Mouse (Mus musculus) hindbrain, embryonic 13.5 days (tissue): Measurements from ENCODE around the gene Pan3. TPM values are rescaled to one million over a fixed set of nuclear protein-coding genes. Genes with fewer than 3 reads are reported as not detected.

Experiments used
- ATAC-seq: fragments of 200-750 bp; cut with Nextera tagmentation; 2 replicates; pipeline ENCODE4 v1.8.0; 2017; ENCODE audit warnings: moderate TSS enrichment; ENCODE audit not compliant: low FRiP score
- H3K27ac ChIP-seq: fragments of 300-500 bp; sonication (generic); 2 replicates; pipeline ENCODE4 v1.5.1; 2015; ENCODE audit warnings: inconsistent platforms, mild to moderate bottlenecking, moderate library complexity
- H3K27me3 ChIP-seq: fragments of 300-500 bp; sonication (generic); 2 replicates; pipeline ENCODE4 v1.6.1; 2015; ENCODE audit warnings: mild to moderate bottlenecking, inconsistent platforms
- H3K36me3 ChIP-seq: fragments of 300-500 bp; sonication (generic); 2 replicates; pipeline ENCODE4 v1.6.1; 2015; ENCODE audit warnings: mild to moderate bottlenecking, inconsistent platforms
- H3K4me1 ChIP-seq: fragments of 300-500 bp; sonication (generic); replicated peaks from 2 replicates; pipeline ENCODE4 v1.6.1; 2015; ENCODE audit warnings: inconsistent platforms
- H3K4me2 ChIP-seq: fragments of 300-500 bp; sonication (generic); 2 replicates; pipeline ENCODE4 v1.6.1; 2015; ENCODE audit warnings: inconsistent platforms, mild to moderate bottlenecking, moderate library complexity
- H3K4me3 ChIP-seq: fragments of 300-500 bp; sonication (generic); 2 replicates; pipeline ENCODE4 v1.5.1; 2015; ENCODE audit warnings: mild to moderate bottlenecking, inconsistent platforms
- H3K9ac ChIP-seq: fragments of 300-500 bp; sonication (generic); 2 replicates; pipeline ENCODE4 v1.6.1; 2015; ENCODE audit warnings: mild to moderate bottlenecking, inconsistent platforms
- H3K9me3 ChIP-seq: fragments of 300-500 bp; sonication (generic); 2 replicates; pipeline ENCODE4 v1.6.1; 2016; ENCODE audit warnings: inconsistent platforms
- WGBS: fragments of 180-500 bp; shearing (Covaris S2); methylation state at CpG from one replicate; pipeline ENCODE4 v1.1.7; 2015; 5-methylcytosine and 5-hydroxymethylcytosine counted together
- polyA plus RNA-seq: library from polyadenylated mRNA; unstranded; fragments of >200 nt; fragmentation: Nextera tagmentation; extraction: Ambion mirVana; gene quantifications from 2 replicates; pipeline ENCODE4 v1.2.1, GENCODE M21; 2015

Gene Pan3
- polyA plus RNA-seq, 1 experiment from 2014 or later = 61.1 TPM

DNA sequence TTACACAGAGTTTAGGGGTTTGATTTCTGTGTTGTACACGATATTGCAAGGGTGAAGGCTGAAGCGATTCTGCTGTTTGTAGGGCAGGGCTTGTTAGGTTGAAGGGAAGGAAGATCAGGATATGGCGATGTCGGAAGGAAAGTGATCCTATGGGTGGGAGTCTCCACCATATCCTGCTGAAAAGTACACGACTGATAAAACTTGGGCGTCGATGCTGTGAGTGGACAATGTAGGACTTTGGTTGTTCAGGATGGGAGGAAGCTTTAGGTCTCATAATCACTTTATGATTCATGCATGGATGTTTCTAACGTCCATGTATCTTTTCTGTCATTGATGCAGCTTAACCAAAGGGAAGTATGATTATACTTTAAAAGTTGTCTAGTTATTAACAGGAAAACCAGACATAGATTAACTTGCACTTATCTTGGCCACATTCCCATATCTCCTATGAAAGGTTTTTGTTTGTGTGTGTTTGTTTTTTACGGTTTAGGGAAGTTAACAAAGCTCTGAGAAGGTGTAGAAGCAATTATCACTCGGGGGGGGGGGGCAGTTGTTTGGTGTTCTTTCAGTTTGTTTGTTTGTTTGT, 64.9 kb downstream of the Pan3 start:
- ATAC-seq = no peak
- H3K27ac ChIP-seq = no peak overlapping the region
- no peaks in the 10 kb centered on the region for H3K36me3 ChIP-seq
- WGBS = 93% methylated on average over 10 of the region's 10 CpGs
- H3K4me1 ChIP-seq = peaks cover 11% of the 10 kb centered on the region; the same call in 1 of the 2 replicates
- no peaks in the 10 kb centered on the region for H3K27me3 ChIP-seq
- no peak overlapping the region for H3K9ac ChIP-seq
- H3K4me3 ChIP-seq = no peak overlapping the region
- no peak overlapping the region for H3K4me2 ChIP-seq
- no peaks in the 10 kb centered on the region for H3K9me3 ChIP-seq

DNA sequence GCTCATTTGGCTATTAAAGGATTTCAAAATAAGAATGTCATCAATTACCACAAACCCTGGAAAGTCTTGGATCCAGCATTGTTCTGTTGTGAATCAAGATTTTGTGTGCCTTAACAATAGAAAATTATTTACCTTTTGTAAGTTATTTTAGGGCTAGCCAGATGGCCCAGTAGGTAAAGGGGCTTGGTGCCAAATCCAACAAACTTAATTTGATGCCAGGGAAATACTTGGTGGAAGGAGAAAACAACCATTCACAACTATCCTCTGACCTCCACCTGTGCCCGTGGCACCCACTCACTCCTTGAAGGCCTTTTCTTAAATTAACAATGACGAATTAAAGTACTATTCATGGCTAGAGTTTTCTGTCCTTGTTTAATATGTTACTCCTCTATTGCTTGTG, 66.0 kb downstream of the Pan3 start:
- 88% methylated on average over 2 of the region's 2 CpGs for WGBS
- H3K9me3 ChIP-seq = no peaks in the 10 kb centered on the region
- H3K36me3 ChIP-seq = no peaks in the 10 kb centered on the region
- H3K4me3 ChIP-seq = no peak overlapping the region
- no peak for ATAC-seq
- H3K9ac ChIP-seq = no peak overlapping the region
- peaks cover 11% of the 10 kb centered on the region; the same call in 1 of the 2 replicates for H3K4me1 ChIP-seq
- no peaks in the 10 kb centered on the region for H3K27me3 ChIP-seq
- no peak overlapping the region for H3K4me2 ChIP-seq
- H3K27ac ChIP-seq = no peak overlapping the region

DNA sequence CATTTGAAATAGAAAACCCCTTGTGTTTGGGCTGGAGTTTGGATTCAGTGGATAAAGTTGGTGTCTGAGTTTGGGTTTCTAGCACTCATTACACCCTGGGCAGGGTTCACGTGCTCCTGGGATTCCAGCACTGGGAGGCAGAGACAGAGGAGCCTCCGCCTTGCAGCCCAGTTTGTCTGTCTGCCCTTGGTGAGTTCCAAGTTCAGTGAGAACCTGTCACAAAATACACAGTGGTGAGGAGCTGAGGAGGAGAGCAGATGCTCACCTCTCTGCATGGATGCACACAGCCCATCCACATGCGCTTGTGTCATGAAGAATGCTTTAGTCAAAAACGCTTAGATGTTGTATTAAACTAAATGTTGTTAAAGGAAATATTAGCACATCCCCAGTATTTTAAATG, 67.0 kb downstream of the Pan3 start:
- H3K9ac ChIP-seq = no peak overlapping the region
- WGBS = 81% methylated on average over 4 of the region's 4 CpGs
- ATAC-seq = no peak
- no peaks in the 10 kb centered on the region for H3K36me3 ChIP-seq
- H3K27me3 ChIP-seq = no peaks in the 10 kb centered on the region
- H3K4me3 ChIP-seq = no peak overlapping the region
- H3K4me1 ChIP-seq = peaks cover 11% of the 10 kb centered on the region; the same call in 1 of the 2 replicates
- no peaks in the 10 kb centered on the region for H3K9me3 ChIP-seq
- H3K4me2 ChIP-seq = no peak overlapping the region
- H3K27ac ChIP-seq = no peak overlapping the region

DNA sequence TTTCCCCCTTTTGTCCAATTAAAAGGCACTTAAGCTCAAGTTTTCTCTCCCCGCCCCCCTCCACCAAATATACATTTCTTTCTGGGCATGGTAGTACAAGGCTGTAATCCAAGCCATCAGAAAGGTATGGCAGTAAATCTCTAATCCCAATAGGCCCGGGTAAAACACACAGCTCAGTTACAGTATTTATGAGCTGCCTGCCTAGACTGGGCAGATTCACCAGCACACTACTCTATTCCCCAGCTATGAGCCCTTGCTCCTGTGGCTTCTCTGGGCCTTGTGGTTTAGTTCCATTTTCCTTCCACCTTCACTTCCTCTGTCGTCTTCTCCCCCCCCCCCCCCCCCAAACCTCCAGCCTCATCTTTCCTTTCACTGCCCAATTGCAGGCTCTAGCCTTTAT, 67.8 kb downstream of the Pan3 start:
- Histone ChIP-seq H3K4me2 (no peak overlapping the region), H3K27me3 (no peaks in the 10 kb centered on the region), H3K9me3 (no peaks in the 10 kb centered on the region), H3K4me3 (no peak overlapping the region), H3K36me3 (no peaks in the 10 kb centered on the region), H3K4me1 (peaks cover 8% of the 10 kb centered on the region; the same call in 1 of the 2 replicates), H3K9ac (no peak overlapping the region), H3K27ac (no peak overlapping the region)
- ATAC-seq = no peak
- 88% methylated on average over 2 of the region's 3 CpGs for WGBS

DNA sequence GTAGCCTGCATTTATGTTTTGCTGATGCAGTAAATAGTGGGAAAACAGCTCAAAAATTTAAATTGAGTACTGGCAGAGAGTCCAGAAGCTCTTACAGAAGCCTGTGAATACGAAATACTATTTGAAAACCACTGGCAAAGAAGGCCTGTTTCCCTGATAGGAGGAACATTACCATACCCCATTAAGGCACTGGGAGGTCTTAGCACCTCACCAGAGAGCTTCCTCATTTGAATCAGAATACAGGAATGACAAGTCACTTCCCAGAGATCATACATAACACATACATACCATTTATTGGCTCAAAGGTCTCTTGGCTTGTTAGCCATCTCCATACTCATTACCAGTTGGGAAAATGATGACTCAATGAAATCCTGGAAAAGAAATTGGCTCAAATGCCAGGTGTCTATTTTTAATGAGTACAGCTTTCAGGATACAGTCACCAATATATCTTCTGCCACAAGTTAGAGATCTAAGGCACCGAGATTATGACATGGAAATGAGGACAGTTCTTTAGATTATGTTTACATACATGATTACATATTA, 71.6 kb downstream of the Pan3 start:
- H3K4me3 ChIP-seq = no peak overlapping the region
- WGBS = 85% methylated on average over 2 of the region's 2 CpGs

DNA sequence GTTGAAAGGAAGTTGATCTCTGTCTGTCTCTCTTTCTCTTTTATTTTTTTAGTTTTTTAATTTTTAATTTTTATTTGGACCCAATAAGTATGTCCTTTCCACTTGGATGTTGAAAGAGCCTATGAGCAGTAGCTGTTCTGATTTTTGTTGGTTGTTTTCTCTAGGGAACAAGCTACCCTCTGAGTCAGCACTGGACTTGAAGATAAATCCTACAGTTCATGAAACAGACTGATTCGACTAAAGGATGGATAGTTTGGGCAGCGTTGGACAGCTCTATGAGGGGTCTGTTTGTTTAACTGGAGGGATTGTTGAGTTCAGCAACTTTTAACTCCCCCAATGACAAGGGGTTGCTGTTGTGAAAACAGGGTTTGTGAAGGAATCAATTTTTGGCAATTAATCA, 73.0 kb downstream of the Pan3 start:
- H3K9ac ChIP-seq = no peak overlapping the region

More for the DNA sequence above, 71.6 kb downstream of the Pan3 start:
- ATAC-seq = no peak
- Histone ChIP-seq H3K9ac (no peak overlapping the region), H3K4me1 (peaks cover 3% of the 10 kb centered on the region; the same call in 1 of the 2 replicates), H3K27ac (no peak overlapping the region), H3K9me3 (no peaks in the 10 kb centered on the region), H3K4me2 (no peak overlapping the region), H3K27me3 (no peaks in the 10 kb centered on the region), H3K36me3 (no peaks in the 10 kb centered on the region)

DNA sequence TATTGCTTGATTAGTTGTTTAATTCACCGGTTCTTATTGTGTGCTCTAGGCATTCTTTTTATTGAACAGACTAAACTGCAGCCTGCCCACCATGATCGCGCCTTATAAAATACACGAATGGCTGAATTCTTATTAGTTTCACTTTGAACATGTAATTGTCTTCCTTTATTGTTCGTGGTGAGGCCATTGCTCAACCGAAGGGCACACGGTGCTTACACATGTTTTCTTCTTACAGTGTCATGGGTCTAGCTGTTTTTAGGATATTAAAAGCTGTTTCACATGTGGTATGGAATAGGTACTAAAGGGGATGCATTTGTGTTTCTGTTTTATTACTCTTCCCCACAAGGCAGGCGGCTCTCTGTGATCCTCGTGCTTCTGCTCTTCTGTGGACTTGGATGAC, 81.4 kb downstream of the Pan3 start:
- Histone ChIP-seq H3K27ac (no peak overlapping the region), H3K9me3 (no peaks in the 10 kb centered on the region), H3K4me2 (no peak overlapping the region), H3K4me1 (no peaks in the 10 kb centered on the region; the same call in 1 of the 2 replicates), H3K9ac (no peak overlapping the region), H3K4me3 (no peak overlapping the region), H3K36me3 (no peaks in the 10 kb centered on the region), H3K27me3 (no peaks in the 10 kb centered on the region)
- ATAC-seq = no peak
- WGBS = 84% methylated on average over 9 of the region's 9 CpGs

More for the DNA sequence above, 73.0 kb downstream of the Pan3 start:
- ATAC-seq = no peak
- no peaks in the 10 kb centered on the region for H3K27me3 ChIP-seq
- no peaks in the 10 kb centered on the region for H3K9me3 ChIP-seq
- H3K4me2 ChIP-seq = no peak overlapping the region
- no peaks in the 10 kb centered on the region for H3K4me1 ChIP-seq
- WGBS = 82% methylated on average over 2 of the region's 2 CpGs
- no peak overlapping the region for H3K27ac ChIP-seq
- no peak overlapping the region for H3K4me3 ChIP-seq
- H3K36me3 ChIP-seq = no peaks in the 10 kb centered on the region

DNA sequence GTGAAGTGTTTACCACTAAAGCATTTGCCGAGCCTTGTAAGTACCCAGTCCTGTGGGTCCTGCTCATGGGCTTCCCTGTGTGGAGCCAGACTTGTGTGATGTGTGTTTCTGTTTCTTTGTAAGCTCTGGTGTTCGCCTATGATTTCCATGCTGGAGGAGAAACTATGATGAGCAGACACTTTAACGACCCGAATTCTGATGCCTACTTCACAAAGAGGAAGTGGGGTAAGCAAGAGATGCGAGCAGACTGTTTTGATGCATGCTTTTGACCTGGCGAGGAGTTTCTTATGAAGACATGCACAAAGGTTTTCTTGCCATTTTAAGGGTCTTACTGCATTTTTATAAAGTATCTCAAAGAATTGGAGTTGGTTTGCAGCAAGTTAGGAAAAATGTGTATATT, 97.0 kb downstream of the Pan3 start:
- no peaks in the 10 kb centered on the region for H3K9me3 ChIP-seq
- H3K27me3 ChIP-seq = no peaks in the 10 kb centered on the region
- H3K27ac ChIP-seq = no peak overlapping the region
- 93% methylated on average over 6 of the region's 6 CpGs for WGBS
- no peak overlapping the region for H3K9ac ChIP-seq
- ATAC-seq = no peak
- peaks cover 43% of the 10 kb centered on the region for H3K36me3 ChIP-seq
- H3K4me3 ChIP-seq = no peak overlapping the region
- H3K4me2 ChIP-seq = no peak overlapping the region
- no peaks in the 10 kb centered on the region for H3K4me1 ChIP-seq

DNA sequence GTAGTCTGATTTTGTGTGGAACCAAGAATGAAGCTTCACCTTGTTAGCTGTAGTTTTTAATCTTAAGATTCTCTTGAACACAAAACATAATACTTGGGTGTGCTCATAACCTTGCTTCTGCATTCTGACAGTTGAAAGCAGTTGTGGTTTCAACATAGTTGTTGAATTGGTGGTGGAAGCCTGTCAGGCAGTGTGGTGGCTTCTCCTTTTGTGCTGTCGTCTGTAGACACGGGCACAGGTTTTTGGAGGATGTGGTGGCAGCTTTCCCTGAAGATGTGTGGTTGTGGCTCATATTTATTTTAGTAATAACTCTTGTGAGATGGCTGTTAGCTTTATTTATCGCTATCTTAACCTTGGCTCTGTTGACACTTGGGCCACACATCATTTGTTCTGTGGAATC, 97.8 kb downstream of the Pan3 start:
- ATAC-seq = no peak
- Histone ChIP-seq H3K4me2 (no peak overlapping the region), H3K36me3 (peaks cover 41% of the 10 kb centered on the region), H3K4me1 (no peaks in the 10 kb centered on the region), H3K27me3 (no peaks in the 10 kb centered on the region), H3K4me3 (no peak overlapping the region), H3K9me3 (no peaks in the 10 kb centered on the region), H3K27ac (no peak overlapping the region), H3K9ac (no peak overlapping the region)
- 97% methylated on average over 3 of the region's 3 CpGs for WGBS

DNA sequence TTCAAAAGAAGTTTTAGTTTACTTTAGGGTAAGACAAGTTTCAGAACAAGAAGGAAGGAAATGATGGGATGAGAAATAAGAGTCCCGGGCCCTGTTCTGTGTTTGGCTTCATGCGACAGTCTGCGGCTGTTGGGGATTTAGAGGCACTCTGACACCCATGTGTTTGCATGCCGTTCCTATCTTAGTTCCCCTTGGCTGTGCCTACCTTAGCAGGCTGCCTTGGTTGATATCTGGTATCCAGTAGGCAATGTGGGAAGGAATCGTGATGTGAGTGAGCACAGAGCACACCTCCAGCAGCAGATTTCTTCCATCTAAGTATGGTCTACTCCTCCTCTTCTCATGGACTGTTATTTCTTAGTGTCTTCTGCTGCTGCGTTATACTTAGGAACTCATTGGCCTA, 102.1 kb downstream of the Pan3 start:
- WGBS = 97% methylated on average over 6 of the region's 6 CpGs
- Histone ChIP-seq H3K27me3 (no peaks in the 10 kb centered on the region), H3K9me3 (no peaks in the 10 kb centered on the region), H3K4me3 (no peak overlapping the region), H3K4me1 (no peaks in the 10 kb centered on the region), H3K4me2 (no peak overlapping the region), H3K36me3 (peaks cover 42% of the 10 kb centered on the region), H3K9ac (no peak overlapping the region), H3K27ac (no peak overlapping the region)
- ATAC-seq = no peak

DNA sequence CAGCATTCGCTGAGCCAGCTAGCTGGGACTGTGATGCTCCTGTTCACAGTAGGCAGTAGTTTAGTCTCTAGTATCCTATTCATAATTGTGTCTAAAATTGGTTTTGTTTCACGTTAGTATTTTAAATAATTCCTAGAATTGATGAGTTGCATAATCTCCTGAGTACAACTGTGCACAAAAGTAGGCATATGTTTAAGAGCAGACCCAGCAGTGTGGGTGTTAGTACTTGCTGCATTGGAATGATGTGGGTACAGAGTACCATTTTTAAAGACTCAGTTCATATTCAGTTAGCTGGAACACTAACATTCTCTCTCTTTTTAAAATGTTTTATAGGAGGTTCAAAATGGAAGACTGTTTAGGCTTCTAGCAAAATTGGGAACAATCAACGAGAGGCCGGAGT, 109.4 kb downstream of the Pan3 start:
- Histone ChIP-seq H3K27ac (no peak overlapping the region), H3K9ac (no peak overlapping the region), H3K27me3 (no peaks in the 10 kb centered on the region), H3K4me3 (no peak overlapping the region), H3K4me2 (no peak overlapping the region), H3K36me3 (peaks cover 60% of the 10 kb centered on the region), H3K9me3 (no peaks in the 10 kb centered on the region), H3K4me1 (no peaks in the 10 kb centered on the region)
- ATAC-seq = no peak
- WGBS = 94% methylated on average over 4 of the region's 4 CpGs

DNA sequence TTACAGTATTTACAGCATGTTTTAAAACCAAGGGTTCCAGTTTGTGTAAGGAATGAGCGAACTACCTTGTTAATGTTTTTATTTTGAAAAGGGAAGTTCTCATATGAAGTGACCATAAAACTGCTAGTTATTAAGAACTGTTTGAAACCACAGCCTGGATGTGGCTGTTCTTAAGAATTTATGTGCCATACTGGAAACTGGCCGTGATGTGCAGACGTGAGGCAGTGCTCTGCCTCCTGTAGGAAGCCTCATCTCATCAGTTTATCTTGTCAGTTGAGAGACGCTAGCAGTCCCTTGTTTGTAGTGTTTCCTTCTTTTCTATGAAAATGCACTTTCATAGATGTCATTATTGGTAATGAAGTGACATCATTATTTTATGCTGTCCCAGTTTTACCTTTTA, 109.9 kb downstream of the Pan3 start:
- no peak overlapping the region for H3K4me3 ChIP-seq
- H3K4me1 ChIP-seq = no peaks in the 10 kb centered on the region
- no peaks in the 10 kb centered on the region for H3K9me3 ChIP-seq
- no peak overlapping the region for H3K4me2 ChIP-seq
- H3K9ac ChIP-seq = no peak overlapping the region
- H3K27ac ChIP-seq = no peak overlapping the region
- no peak for ATAC-seq
- 94% methylated on average over 4 of the region's 4 CpGs for WGBS
- no peaks in the 10 kb centered on the region for H3K27me3 ChIP-seq
- peaks cover 60% of the 10 kb centered on the region for H3K36me3 ChIP-seq

DNA sequence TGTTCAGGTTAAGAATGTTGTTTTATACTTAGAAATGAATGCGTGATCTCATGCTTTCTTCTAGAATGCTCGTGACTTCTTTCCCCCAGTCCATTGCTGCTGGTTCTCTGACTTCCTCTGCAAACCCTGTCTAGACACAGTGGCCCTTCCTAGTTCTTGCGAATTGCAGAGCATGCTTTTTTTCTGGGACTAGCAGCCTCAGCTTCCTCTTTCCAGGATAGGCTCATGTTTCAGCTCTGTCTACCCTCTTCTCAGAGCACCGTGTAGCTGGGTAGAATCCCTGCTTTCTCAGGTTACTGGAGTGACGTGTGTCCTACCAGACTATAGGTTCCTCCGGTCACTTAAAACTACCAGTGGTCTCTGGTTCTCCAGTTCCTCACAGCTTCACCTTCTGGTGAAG, 112.3 kb downstream of the Pan3 start:
- ATAC-seq = no peak
- H3K4me1 ChIP-seq = no peaks in the 10 kb centered on the region
- no peak overlapping the region for H3K4me3 ChIP-seq
- no peak overlapping the region for H3K27ac ChIP-seq
- no peaks in the 10 kb centered on the region for H3K9me3 ChIP-seq
- H3K36me3 ChIP-seq = peaks cover 66% of the 10 kb centered on the region
- no peaks in the 10 kb centered on the region for H3K27me3 ChIP-seq
- 88% methylated on average over 6 of the region's 6 CpGs for WGBS
- H3K9ac ChIP-seq = no peak overlapping the region
- H3K4me2 ChIP-seq = no peak overlapping the region
